Mouse (Mus musculus) midbrain, embryonic 14.5 days (tissue): Measurements from ENCODE around the gene Ndn. TPM values are rescaled to one million over a fixed set of nuclear protein-coding genes. Genes with fewer than 3 reads are reported as not detected.

Experiments used
- ATAC-seq: fragments of 200-750 bp; cut with Nextera tagmentation; 2 replicates; pipeline ENCODE4 v1.8.0; 2017; ENCODE audit warnings: moderate number of reproducible peaks, moderate library complexity; ENCODE audit not compliant: low FRiP score, low TSS enrichment
- DNase-seq: peaks from one replicate; pipeline ENCODE4 v3.0.0-alpha.2; 2015
- H3K27ac ChIP-seq: fragments of 300-500 bp; sonication (generic); replicated peaks from 2 replicates; pipeline ENCODE4 v1.5.1; 2014; ENCODE audit warnings: mild to moderate bottlenecking, low read depth, low read length, moderate library complexity
- H3K27me3 ChIP-seq: fragments of 300-500 bp; sonication (generic); 2 replicates; pipeline ENCODE4 v1.6.1; 2014; ENCODE audit warnings: low read length, control low read depth, mixed read lengths; ENCODE audit not compliant: control insufficient read depth, insufficient read depth
- H3K36me3 ChIP-seq: fragments of 300-500 bp; sonication (generic); 2 replicates; pipeline ENCODE4 v1.6.1; 2014; ENCODE audit warnings: low read length, control low read depth; ENCODE audit not compliant: control insufficient read depth, insufficient read depth
- H3K4me1 ChIP-seq: fragments of 300-500 bp; sonication (generic); 2 replicates; pipeline ENCODE4 v1.6.1; 2014; ENCODE audit warnings: mild to moderate bottlenecking, antibody characterized with exemption, low read length, control low read depth; ENCODE audit not compliant: control insufficient read depth, insufficient read depth
- H3K4me2 ChIP-seq: fragments of 300-500 bp; sonication (generic); 2 replicates; pipeline ENCODE4 v1.6.1; 2014; ENCODE audit warnings: mild to moderate bottlenecking, low read length, moderate library complexity
- H3K4me3 ChIP-seq: fragments of 300-500 bp; sonication (generic); replicated peaks from 2 replicates; pipeline ENCODE4 v1.5.1; 2014; ENCODE audit warnings: low read depth, low read length
- H3K9ac ChIP-seq: fragments of 300-500 bp; sonication (generic); replicated peaks from 2 replicates; pipeline ENCODE4 v1.6.1; 2014; ENCODE audit warnings: mild to moderate bottlenecking, low read length, moderate library complexity
- H3K9me3 ChIP-seq: fragments of 300-500 bp; sonication (generic); 2 replicates; pipeline ENCODE4 v1.6.1; 2016; ENCODE audit warnings: low read length, control low read depth, mixed read lengths; ENCODE audit not compliant: control insufficient read depth
- WGBS: fragments of 180-500 bp; shearing (Covaris S2); extraction: QIAGEN DNeasy Blood & Tissue Kit; methylation state at CpG from one replicate; pipeline ENCODE4 v1.1.7; 2014; 5-methylcytosine and 5-hydroxymethylcytosine counted together
- polyA plus RNA-seq: library from polyadenylated mRNA; unstranded; fragments of >200 nt; fragmentation: Nextera tagmentation; extraction: Ambion mirVana; gene quantifications from 2 replicates; pipeline ENCODE4 v1.2.1, GENCODE M21; 2014

Ndn gene
- 622 and 693 TPM in 2 replicates for polyA plus RNA-seq

GRCm38 (mm10) chr7:62346269-62346668 is at the start of gene Ndn:
TSS of gene Ndn (plus strand) at chr7:62346569.
- H3K36me3 ChIP-seq = no peaks in the 10 kb centered on the region
- ATAC-seq (no peak), DNase-seq (no peak)
- H3K4me2 ChIP-seq = no peak within 1 kb of the TSS
- 60% methylated on average over 1 of the region's 1 CpGs for WGBS
- H3K4me1 ChIP-seq = no peaks in the 10 kb centered on the region; the same call in 1 of the 2 replicates
- H3K9ac ChIP-seq = no peak within 1 kb of the TSS
- H3K4me3 ChIP-seq = no peak within 1 kb of the TSS
- H3K27me3 ChIP-seq = no peaks in the 10 kb centered on the region
- H3K9me3 ChIP-seq = no peaks in the 10 kb centered on the region
- H3K27ac ChIP-seq = no peak within 1 kb of the TSS

- no peak for ATAC-seq
- WGBS = 55% methylated on average over 3 of the region's 3 CpGs
- no peak overlapping the region for H3K4me2 ChIP-seq
Measured at GRCm38 (mm10) chr7:62302451-62302850, 43.9 kb upstream of the Ndn start.

GRCm38 (mm10) chr7:62306896-62307614 is 39.3 kb upstream of the Ndn start:
- WGBS = 29% methylated on average over 6 of the region's 6 CpGs
- no peaks in the 10 kb centered on the region for H3K4me1 ChIP-seq
- ATAC-seq = peak; percentile 64; the same call in 1 of the 2 replicates
- H3K9ac ChIP-seq = no peak overlapping the region
- no peaks in the 10 kb centered on the region for H3K9me3 ChIP-seq
- H3K4me2 ChIP-seq = 0 out of 2 replicates have a peak overlapping the region, but pooled peaks have one; percentile 12
- peak; percentile 79 for DNase-seq
- H3K27me3 ChIP-seq = no peaks in the 10 kb centered on the region
- no peak overlapping the region for H3K4me3 ChIP-seq
- H3K27ac ChIP-seq = peak overlapping the region; percentile 77; the same call in 1 of the 2 replicates
- H3K36me3 ChIP-seq = no peaks in the 10 kb centered on the region

More at GRCm38 (mm10) chr7:62302451-62302850, 43.9 kb upstream of the Ndn start:
- Histone ChIP-seq H3K9ac (no peak overlapping the region), H3K4me1 (no peaks in the 10 kb centered on the region), H3K36me3 (no peaks in the 10 kb centered on the region), H3K27me3 (no peaks in the 10 kb centered on the region), H3K27ac (no peak overlapping the region), H3K9me3 (no peaks in the 10 kb centered on the region), H3K4me3 (no peak overlapping the region)
- DNase-seq = peak; percentile 32

GRCm38 (mm10) chr7:62316793-62317192 is 29.6 kb upstream of the Ndn start:
- DNase-seq (no peak), ATAC-seq (no peak)
- no peaks in the 10 kb centered on the region for H3K36me3 ChIP-seq
- no peaks in the 10 kb centered on the region for H3K27me3 ChIP-seq
- no peak overlapping the region for H3K27ac ChIP-seq
- H3K4me1 ChIP-seq = no peaks in the 10 kb centered on the region
- whole genome bisulfite sequencing = 82% methylated on average over 5 of the region's 5 CpGs
- H3K4me2 ChIP-seq = no peak overlapping the region
- no peaks in the 10 kb centered on the region for H3K9me3 ChIP-seq
- H3K9ac ChIP-seq = no peak overlapping the region
- no peak overlapping the region for H3K4me3 ChIP-seq

- H3K4me2 ChIP-seq = no peak overlapping the region
Measured at GRCm38 (mm10) chr7:62345411-62345810, 958 bp upstream of the Ndn start.

GRCm38 (mm10) chr7:62348106-62348803 is 1.9 kb downstream of the Ndn start:
- Histone ChIP-seq H3K4me3 (peak overlapping the region; percentile 54), H3K9me3 (no peaks in the 10 kb centered on the region), H3K27me3 (no peaks in the 10 kb centered on the region), H3K9ac (peak overlapping the region; percentile 73), H3K4me2 (peak overlapping the region; percentile 65), H3K27ac (peak overlapping the region; percentile 86), H3K4me1 (no peaks in the 10 kb centered on the region; the same call in 1 of the 2 replicates), H3K36me3 (no peaks in the 10 kb centered on the region)
- 15% methylated on average over 42 of the region's 42 CpGs for WGBS
- DNase-seq = peak; percentile 93
- ATAC-seq = peak; percentile 91

More at GRCm38 (mm10) chr7:62345411-62345810, 958 bp upstream of the Ndn start:
- Histone ChIP-seq H3K9me3 (no peaks in the 10 kb centered on the region), H3K4me1 (no peaks in the 10 kb centered on the region), H3K9ac (no peak overlapping the region), H3K36me3 (no peaks in the 10 kb centered on the region), H3K4me3 (no peak overlapping the region), H3K27me3 (no peaks in the 10 kb centered on the region), H3K27ac (no peak overlapping the region)
- DNase-seq (no peak), ATAC-seq (no peak)
- WGBS = 25% methylated on average over 1 of the region's 1 CpGs

- DNase-seq = no peak
Measured at GRCm38 (mm10) chr7:62348804-62349190, 2.4 kb downstream of the Ndn start.

GRCm38 (mm10) chr7:62351266-62351665 is 4.9 kb downstream of the Ndn start:
- Histone ChIP-seq H3K4me3 (no peak overlapping the region), H3K27me3 (no peaks in the 10 kb centered on the region), H3K9me3 (no peaks in the 10 kb centered on the region), H3K4me1 (no peaks in the 10 kb centered on the region; the same call in 1 of the 2 replicates), H3K4me2 (peak overlapping the region; percentile 65), H3K9ac (no peak overlapping the region), H3K27ac (peak overlapping the region; percentile 61), H3K36me3 (no peaks in the 10 kb centered on the region)
- 38% methylated on average over 8 of the region's 8 CpGs for WGBS
- peak; percentile 56 for DNase-seq
- no peak for ATAC-seq

More at GRCm38 (mm10) chr7:62348804-62349190, 2.4 kb downstream of the Ndn start:
- Histone ChIP-seq H3K4me1 (no peaks in the 10 kb centered on the region; the same call in 1 of the 2 replicates), H3K9me3 (no peaks in the 10 kb centered on the region), H3K4me3 (peak overlapping the region; percentile 54), H3K4me2 (peak overlapping the region; percentile 65), H3K27ac (peak overlapping the region; percentile 86), H3K36me3 (no peaks in the 10 kb centered on the region), H3K9ac (peak overlapping the region; percentile 73), H3K27me3 (no peaks in the 10 kb centered on the region)
- 32% methylated on average over 17 of the region's 17 CpGs for WGBS
- ATAC-seq = peak; percentile 53
